Mouse (Mus musculus) limb, embryonic 14.5 days (tissue): Measurements from ENCODE around the gene Desi2. TPM values are rescaled to one million over a fixed set of nuclear protein-coding genes. Genes with fewer than 3 reads are reported as not detected.
"Not testable (repeated sequence)": the region's sequence is repeated elsewhere in the genome, so short reads cannot be mapped to it uniquely, and the experiment has no call there.

ENCODE experiments used
- ATAC-seq: fragments of 200-750 bp; cut with Nextera tagmentation; 2 replicates; pipeline ENCODE4 v1.8.0; 2017; ENCODE audit warnings: low read depth, moderate number of reproducible peaks, moderate TSS enrichment; ENCODE audit not compliant: low FRiP score
- DNase-seq: peaks from one replicate; pipeline ENCODE4 v3.0.0-alpha.2; 2015; ENCODE audit warnings: low spot score
- H3K27ac ChIP-seq: fragments of 300-500 bp; sonication (generic); replicated peaks from 2 replicates; pipeline ENCODE4 v1.5.1; 2014; ENCODE audit warnings: low read depth, mild to moderate bottlenecking, low read length, moderate library complexity, mixed read lengths
- H3K27me3 ChIP-seq: fragments of 300-500 bp; sonication (generic); 2 replicates; pipeline ENCODE4 v1.6.1; 2014; ENCODE audit warnings: low read length, mixed read lengths; ENCODE audit not compliant: control insufficient read depth, insufficient read depth
- H3K36me3 ChIP-seq: fragments of 300-500 bp; sonication (generic); 2 replicates; pipeline ENCODE4 v1.6.1; 2014; ENCODE audit warnings: mild to moderate bottlenecking, low read length, moderate library complexity, mixed read lengths; ENCODE audit not compliant: control insufficient read depth, insufficient read depth
- H3K4me1 ChIP-seq: fragments of 300-500 bp; sonication (generic); 2 replicates; pipeline ENCODE4 v1.6.1; 2014; ENCODE audit warnings: antibody characterized with exemption, low read length, mixed read lengths; ENCODE audit not compliant: control insufficient read depth, insufficient read depth
- H3K4me2 ChIP-seq: fragments of 300-500 bp; sonication (generic); replicated peaks from 2 replicates; pipeline ENCODE4 v1.6.1; 2014; ENCODE audit warnings: low read depth, mild to moderate bottlenecking, low read length, moderate library complexity; ENCODE audit not compliant: severe bottlenecking
- H3K4me3 ChIP-seq: fragments of 300-500 bp; sonication (generic); replicated peaks from 2 replicates; pipeline ENCODE4 v1.5.1; 2014; ENCODE audit warnings: low read length
- H3K9ac ChIP-seq: fragments of 300-500 bp; sonication (generic); 2 replicates; pipeline ENCODE4 v1.6.1; 2014; ENCODE audit warnings: mild to moderate bottlenecking, low read depth, low read length, moderate library complexity; ENCODE audit not compliant: severe bottlenecking
- H3K9me3 ChIP-seq: fragments of 300-500 bp; sonication (generic); 2 replicates; pipeline ENCODE4 v1.6.1; 2016; ENCODE audit warnings: low read length; ENCODE audit not compliant: control insufficient read depth
- POLR2A ChIP-seq: fragments of 200-500 bp; IDR thresholded peaks from 2 replicates; pipeline ENCODE4 v1.8.0; 2012; ENCODE audit warnings: inconsistent platforms, mild to moderate bottlenecking, moderate library complexity, borderline replicate concordance; ENCODE audit not compliant: insufficient read depth, insufficient read length; ENCODE audit errors: extremely low read depth
- WGBS: fragments of 180-500 bp; shearing (Covaris S2); extraction: QIAGEN DNeasy Blood & Tissue Kit; methylation state at CpG from one replicate; pipeline ENCODE4 v1.1.7; 2014; 5-methylcytosine and 5-hydroxymethylcytosine counted together
- polyA plus RNA-seq, 2 experiments: library from polyadenylated mRNA; depleted of rRNA in 1 of 2; stranded (reverse) in 1 of 2; unstranded in 1 of 2; fragments of >200 nt; fragmentation: Nextera tagmentation in 1 of 2; extraction: Ambion mirVana in 1 of 2; gene quantifications; 2 replicates each; pipeline versions ENCODE4 v1.2.1 to v1.2.3; 2012 to 2014

Desi2 gene
- polyA plus RNA-seq (2012; rRNA removed) = 15.8 and 17.0 TPM in 2 replicates
- 23.5 and 26.5 TPM in 2 replicates for polyA plus RNA-seq (2014; fragmentation: Nextera tagmentation; extraction: Ambion mirVana)

- not testable (repeated sequence) for H3K36me3 ChIP-seq
- WGBS = under 1% methylated on average over 33 of the region's 37 CpGs
- peak; percentile 99 for ATAC-seq
These were observed at the start of gene Desi2 for GRCm38 (mm10) chr1:178187216-178187791. TSS of gene Desi2 (plus strand) at chr1:178187417.

DNA sequence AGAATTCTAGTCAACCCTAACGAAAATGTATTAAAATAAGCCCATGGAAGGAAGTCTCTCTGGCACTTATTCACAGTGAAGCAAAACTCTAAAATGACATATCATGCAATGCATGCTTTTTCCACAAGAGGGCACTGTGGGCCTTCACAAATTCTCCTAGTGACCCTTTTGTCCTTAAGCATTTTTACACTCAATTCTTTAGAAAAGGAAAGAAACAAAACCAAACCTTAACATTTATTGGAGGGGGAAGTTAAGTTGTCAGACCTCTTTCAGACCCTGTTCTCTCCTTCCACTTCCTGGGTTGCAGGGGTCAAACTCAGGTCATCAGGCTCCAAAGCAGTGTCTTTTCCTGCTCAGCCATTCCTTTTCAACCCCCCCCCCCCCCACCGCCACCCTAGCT, 40.7 kb upstream of the Desi2 start:
- not testable (repeated sequence) for H3K9me3 ChIP-seq, H3K4me1 ChIP-seq, DNase-seq, H3K4me2 ChIP-seq, H3K36me3 ChIP-seq, H3K4me3 ChIP-seq, H3K27me3 ChIP-seq, H3K27ac ChIP-seq, H3K9ac ChIP-seq
- WGBS = 7% methylated on average over 1 of the region's 2 CpGs
- peak; percentile 62 for ATAC-seq

More at GRCm38 (mm10) chr1:178187216-178187791, at the start of gene Desi2:
- DNase-seq = peak; percentile 98
- Histone ChIP-seq H3K4me3 (peak within 1 kb of the TSS; percentile 57), H3K27ac (peak within 1 kb of the TSS; percentile 68), H3K4me2 (peak within 1 kb of the TSS; percentile 60), H3K9ac (peak within 1 kb of the TSS; percentile 52)
- peak; percentile 49; the same call in 1 of the 2 replicates for TF ChIP-seq POLR2A
- H3K4me1 ChIP-seq, H3K27me3 ChIP-seq, H3K9me3 ChIP-seq: not testable (repeated sequence)

DNA sequence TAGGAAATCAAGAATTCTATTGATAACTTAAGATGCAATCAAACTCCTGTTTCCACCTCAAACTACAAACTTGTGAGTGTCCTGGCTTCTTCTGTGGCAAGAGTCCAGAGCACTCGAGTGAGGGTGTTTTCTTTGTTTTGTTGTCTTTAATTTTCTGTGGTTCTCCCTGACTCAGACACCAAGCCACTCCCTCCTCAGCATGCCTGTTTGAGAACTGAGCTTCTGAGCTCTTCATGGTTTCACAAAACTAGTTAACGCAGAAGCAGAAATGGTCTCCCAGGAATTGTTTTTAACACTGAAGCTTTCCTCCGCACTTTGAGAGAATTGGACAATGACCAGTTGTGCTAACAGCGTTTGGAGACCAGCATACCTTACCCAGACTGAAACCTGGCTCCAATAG, 40.3 kb upstream of the Desi2 start:
- not testable (repeated sequence) for H3K27ac ChIP-seq, H3K4me2 ChIP-seq, H3K36me3 ChIP-seq, H3K27me3 ChIP-seq, ATAC-seq, H3K9me3 ChIP-seq, DNase-seq, H3K4me3 ChIP-seq, H3K4me1 ChIP-seq, H3K9ac ChIP-seq
- 56% methylated on average over 3 of the region's 4 CpGs for WGBS

DNA sequence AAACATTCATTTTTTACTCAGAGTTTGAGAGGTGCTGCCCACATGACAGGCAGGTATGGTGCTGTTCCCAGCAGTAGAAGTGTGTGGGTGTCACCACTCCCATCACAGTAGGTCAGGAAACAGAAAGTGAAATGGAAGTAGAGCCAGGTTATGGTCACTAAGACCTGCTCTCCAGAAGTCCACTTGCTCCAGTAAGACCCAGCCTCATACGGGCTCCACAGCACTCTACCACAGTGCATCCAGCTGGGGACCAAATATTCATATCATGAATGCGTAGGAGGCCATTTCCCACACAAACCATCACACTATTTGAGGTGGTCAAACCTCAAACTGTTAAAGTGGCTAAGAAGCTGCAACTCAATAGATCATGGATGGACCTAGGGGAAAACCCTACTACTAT, 5.0 kb upstream of the Desi2 start:
- Histone ChIP-seq H3K27me3 (no peaks in the 10 kb centered on the region), H3K4me3 (no peak overlapping the region), H3K36me3 (no peaks in the 10 kb centered on the region), H3K4me2 (no peak overlapping the region), H3K4me1 (no peaks in the 10 kb centered on the region), H3K9ac (no peak overlapping the region), H3K9me3 (no peaks in the 10 kb centered on the region), H3K27ac (no peak overlapping the region)
- TF ChIP-seq POLR2A = no peak
- no peak for ATAC-seq
- WGBS = 93% methylated on average over 2 of the region's 2 CpGs
- DNase-seq = no peak

GRCm38 (mm10) chr1:178185591-178185990, 1.6 kb upstream of the Desi2 start:
- no peaks in the 10 kb centered on the region for H3K27me3 ChIP-seq
- no peak for TF ChIP-seq POLR2A
- no peak for DNase-seq
- H3K4me3 ChIP-seq = no peak overlapping the region
- no peak overlapping the region for H3K27ac ChIP-seq
- H3K9me3 ChIP-seq = no peaks in the 10 kb centered on the region
- H3K9ac ChIP-seq = no peak overlapping the region
- H3K4me2 ChIP-seq = no peak overlapping the region
- H3K36me3 ChIP-seq = no peaks in the 10 kb centered on the region
- peaks cover 8% of the 10 kb centered on the region; the same call in 1 of the 2 replicates for H3K4me1 ChIP-seq
- ATAC-seq = no peak

- Histone ChIP-seq H3K9ac (peak overlapping the region; percentile 52), H3K4me2 (peak overlapping the region; percentile 34), H3K4me3 (peak overlapping the region; percentile 57)
- not testable (repeated sequence) for H3K36me3 ChIP-seq, H3K9me3 ChIP-seq, H3K27ac ChIP-seq, H3K4me1 ChIP-seq, H3K27me3 ChIP-seq
- 3% methylated on average over 16 of the region's 38 CpGs for WGBS
- ATAC-seq = peak; percentile 64
- DNase-seq = peak; percentile 28
These were observed 593 bp downstream of the Desi2 start for GRCm38 (mm10) chr1:178187810-178188209.
